Mouse (Mus musculus): Measurements from ENCODE around the gene Ank.

The Ank gene

GRCm38 (mm10) chr15:27576886-27577285 lies 110.4 kb downstream of the Ank start:
- DNase-seq, result no peak

- DNase-seq, result peak in 1 of 2 experiments; percentile 16
Observed at GRCm38 (mm10) chr15:27577915-27578780, 111.7 kb downstream of the Ank start.

- DNase-seq, result no peak
Observed at GRCm38 (mm10) chr15:27578918-27579317, 112.4 kb downstream of the Ank start.

GRCm38 (mm10) chr15:27579853-27580252 lies 113.4 kb downstream of the Ank start:
- DNase-seq, result no peak

- no peak for DNase-seq
Observed at GRCm38 (mm10) chr15:27580771-27581170, 114.3 kb downstream of the Ank start.

GRCm38 (mm10) chr15:27581640-27582039 lies 115.2 kb downstream of the Ank start:
- DNase-seq, result no peak

- peak in 1 of 2 experiments; percentile 61 for DNase-seq
Observed at GRCm38 (mm10) chr15:27582428-27582827, 116.0 kb downstream of the Ank start.

GRCm38 (mm10) chr15:27583042-27583441 lies 116.6 kb downstream of the Ank start:
- peak; percentile 29 to 73 for DNase-seq

GRCm38 (mm10) chr15:27583620-27584019 lies 117.1 kb downstream of the Ank start:
- no peak for DNase-seq

- no peak for DNase-seq
Observed at GRCm38 (mm10) chr15:27585466-27586092, 119.1 kb downstream of the Ank start.

GRCm38 (mm10) chr15:27586093-27586480 lies 119.6 kb downstream of the Ank start:
- no peak for DNase-seq

GRCm38 (mm10) chr15:27588087-27588826 lies 121.8 kb downstream of the Ank start:
- no peak for DNase-seq

- no peak for DNase-seq
Observed at GRCm38 (mm10) chr15:27590812-27591211, 124.3 kb downstream of the Ank start.

- no peak for DNase-seq
Observed at GRCm38 (mm10) chr15:27592620-27593320, 126.3 kb downstream of the Ank start.

- DNase-seq, result peak in 1 of 2 experiments; percentile 55
Observed at GRCm38 (mm10) chr15:27593717-27594116, 127.2 kb downstream of the Ank start.

- no peak for DNase-seq
Observed at GRCm38 (mm10) chr15:27594973-27595372, 128.5 kb downstream of the Ank start.

- no peak for DNase-seq
Observed at GRCm38 (mm10) chr15:27595560-27595959, 129.1 kb downstream of the Ank start.

GRCm38 (mm10) chr15:27596463-27597140 lies 130.1 kb downstream of the Ank start:
- no peak for DNase-seq

GRCm38 (mm10) chr15:27597516-27597915 lies 131.0 kb downstream of the Ank start:
- DNase-seq, result no peak

- no peak for DNase-seq
Observed at GRCm38 (mm10) chr15:27598786-27599385, 132.4 kb downstream of the Ank start.

GRCm38 (mm10) chr15:27600524-27600923 lies 134.0 kb downstream of the Ank start:
- DNase-seq, result no peak

GRCm38 (mm10) chr15:27604558-27604957 lies 138.1 kb downstream of the Ank start:
- DNase-seq, result no peak

Measured in kidney, postnatal 36 days (tissue).